Mouse (Mus musculus): Measurements from ENCODE around the gene Rpl4. TPM values are rescaled to one million over a fixed set of nuclear protein-coding genes. Genes with fewer than 3 reads are reported as not detected.
"Not testable (repeated sequence)": the region's sequence is repeated elsewhere in the genome, so short reads cannot be mapped to it uniquely, and the experiment has no call there.

The Rpl4 gene
- 100 to 1,000 TPM; 464 to 493 TPM for total RNA-seq (2021)
- long read RNA-seq, experiment 1, transcript Rpl4-202 (4 exons, 596 nt), result minor isoform, 5 of 325 reads
- long read RNA-seq, experiment 1, transcript Rpl4-201 (10 exons, 1,538 nt), result major isoform, 251 of 325 reads
- long read RNA-seq, experiment 1, partial matches to known transcripts, result 22 of 325 reads
- long read RNA-seq, experiment 1, other reads (novel, unspliced or antisense), result 47 of 325 reads
- long read RNA-seq, experiment 2, transcript Rpl4-201 (10 exons, 1,538 nt), result major isoform, 171 of 230 reads
- long read RNA-seq, experiment 2, transcript Rpl4-202 (4 exons, 596 nt), result minor isoform, 9 of 230 reads
- long read RNA-seq, experiment 2, partial matches to known transcripts, result 49 of 230 reads
- long read RNA-seq, experiment 2, other reads (novel, unspliced or antisense), result 1 of 230 reads

DNA sequence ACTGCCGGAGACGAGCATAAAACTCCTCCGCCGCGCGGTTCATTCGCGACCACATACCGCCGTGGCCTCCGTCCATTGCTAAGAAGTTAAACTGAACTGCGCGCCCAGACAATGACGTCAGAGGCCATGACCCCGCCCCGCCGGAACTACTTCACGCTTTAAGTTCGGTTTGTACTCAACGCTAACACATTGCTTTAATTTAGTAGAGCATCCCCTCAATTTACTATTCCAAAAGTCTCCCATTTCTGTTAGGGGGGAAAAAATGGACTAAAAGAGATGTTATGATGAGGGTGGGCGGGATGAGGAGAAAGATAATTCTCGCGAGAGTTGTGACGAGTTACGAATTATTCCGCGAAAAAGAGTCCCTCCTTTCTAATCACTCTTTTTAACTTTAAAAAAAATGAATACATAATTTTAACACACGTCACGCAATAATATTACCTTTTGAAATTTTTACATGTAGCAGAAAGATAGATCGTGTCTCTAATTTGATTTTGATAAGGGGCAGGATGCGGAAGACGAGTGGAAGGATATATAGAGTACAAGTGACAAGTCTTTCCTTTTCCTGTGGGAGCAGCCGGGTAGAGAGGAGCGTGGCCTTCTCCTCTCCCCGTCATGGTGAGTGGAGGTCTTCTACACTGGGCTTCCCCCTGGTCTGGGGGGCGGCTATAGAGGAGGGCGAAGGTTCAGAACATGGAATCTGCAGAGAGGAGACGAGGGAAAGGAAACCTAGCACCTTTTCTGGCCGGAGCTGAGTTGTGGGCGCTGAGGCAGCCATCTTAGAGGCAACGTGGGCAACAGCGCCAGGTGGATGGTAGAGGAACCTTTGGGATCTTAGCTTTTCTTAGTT is at the start of gene Rpl4, which contains the start of gene Zwilch:
Gene Rpl4 (plus strand): TSS at position 560 of the 850 bp plus-strand sequence.
Gene Zwilch (minus strand): TSS at position 289 of the 850 bp plus-strand sequence.
- DNase-seq, result peak; percentile 78 to 92

- not testable (repeated sequence) for DNase-seq
Observed at GRCm38 (mm10) chr9:64124846-64125245, 48.3 kb upstream of the Rpl4 start.

- DNase-seq, result no peak
Observed at GRCm38 (mm10) chr9:64125307-64125706, 47.9 kb upstream of the Rpl4 start.

DNA sequence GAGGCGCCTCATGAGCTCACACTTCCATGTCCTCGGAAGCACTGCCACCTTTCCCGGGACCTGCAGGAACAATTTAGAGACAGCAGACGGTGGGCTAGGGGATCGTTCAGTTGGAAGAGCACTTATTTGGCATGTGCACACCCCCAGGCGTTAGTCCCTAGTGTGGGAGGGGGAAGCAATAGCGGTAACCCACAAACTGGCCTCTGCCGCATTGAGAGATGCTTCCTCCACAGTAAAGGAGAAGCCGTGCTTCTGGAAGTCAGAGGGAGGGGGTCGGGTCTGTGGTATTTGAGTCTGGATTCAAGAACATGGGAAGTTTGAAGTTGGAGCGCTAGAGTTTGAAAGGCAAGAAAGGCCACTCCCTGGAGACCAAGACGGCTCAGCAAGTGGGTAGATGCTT is 47.1 kb upstream of the Rpl4 start:
- DNase-seq, result no peak

DNA sequence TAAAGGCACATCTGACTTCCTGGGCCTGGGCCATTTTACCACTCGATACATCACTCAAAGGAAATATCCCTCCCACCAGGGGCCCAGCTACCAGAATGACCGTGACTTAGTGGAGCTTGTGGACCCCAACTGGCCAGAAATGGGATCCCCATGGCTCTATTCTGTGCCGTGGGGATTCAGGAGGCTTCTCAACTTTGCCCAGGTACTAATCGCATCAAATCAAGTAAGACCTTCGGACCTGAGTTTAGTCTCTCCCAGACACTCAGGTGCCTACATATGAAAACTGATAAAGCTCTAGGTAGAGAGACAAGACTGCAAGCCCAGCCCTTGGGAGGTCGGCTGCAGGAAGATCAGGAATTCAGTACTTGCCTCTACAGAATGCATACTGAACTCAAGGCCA is 41.6 kb upstream of the Rpl4 start:
- no peak for DNase-seq

DNA sequence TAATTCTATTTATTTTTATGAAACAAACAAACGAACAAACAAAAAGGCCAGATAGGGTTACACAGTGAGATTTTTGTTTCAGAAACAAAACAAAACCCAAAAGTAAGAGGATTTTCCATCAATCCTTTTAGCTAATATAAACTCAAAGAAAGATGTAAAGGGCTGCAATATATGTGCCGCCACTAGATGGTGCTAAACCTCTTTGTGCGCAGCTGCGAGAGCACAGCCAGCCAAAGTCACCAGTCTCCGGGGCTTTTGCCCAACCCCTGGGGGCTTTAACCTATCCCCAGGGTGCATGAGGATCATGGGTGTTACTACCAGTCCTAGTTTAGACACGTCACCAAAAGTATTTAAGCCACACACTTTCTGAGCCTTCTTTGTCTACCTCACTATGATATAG is 34.3 kb upstream of the Rpl4 start:
- peak; percentile 47 to 78 for DNase-seq

DNA sequence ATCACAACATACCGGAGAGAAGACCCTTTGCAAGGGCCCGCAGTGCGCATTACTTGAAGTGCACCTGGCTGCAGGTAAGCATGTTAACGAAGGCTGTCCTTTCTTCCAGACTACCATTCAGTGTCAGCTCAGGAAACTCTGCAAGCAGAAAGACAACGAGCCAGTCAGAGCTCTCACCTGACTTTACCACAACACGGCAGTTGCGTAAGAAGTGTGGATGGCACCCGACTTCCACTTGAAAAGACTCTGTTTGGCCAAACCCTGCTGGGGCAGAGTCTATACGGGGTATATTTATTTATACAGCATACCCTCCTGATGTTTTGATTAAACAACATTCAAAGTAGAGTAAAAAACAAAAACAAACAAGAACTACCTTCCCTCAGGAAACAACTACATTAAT is 33.3 kb upstream of the Rpl4 start:
- DNase-seq, result no peak

DNA sequence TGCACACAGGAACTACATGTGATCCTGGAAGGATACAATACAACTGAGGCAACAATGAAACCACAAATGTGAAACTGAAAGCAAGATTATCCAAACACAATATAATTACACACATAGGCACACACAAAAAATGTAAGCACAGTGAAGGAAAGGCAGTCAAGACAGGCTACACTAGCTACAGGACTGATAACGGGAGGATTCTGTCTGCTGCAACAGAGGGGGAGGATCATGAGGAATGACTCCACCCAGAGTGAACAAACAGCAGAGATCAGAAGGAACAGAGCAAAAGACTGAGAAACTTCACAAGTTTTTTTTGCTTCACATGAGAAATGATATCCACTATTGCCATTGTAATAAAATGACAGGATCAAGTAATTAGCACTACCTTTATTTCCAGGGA is 16.5 kb upstream of the Rpl4 start:
- DNase-seq, result no peak

DNA sequence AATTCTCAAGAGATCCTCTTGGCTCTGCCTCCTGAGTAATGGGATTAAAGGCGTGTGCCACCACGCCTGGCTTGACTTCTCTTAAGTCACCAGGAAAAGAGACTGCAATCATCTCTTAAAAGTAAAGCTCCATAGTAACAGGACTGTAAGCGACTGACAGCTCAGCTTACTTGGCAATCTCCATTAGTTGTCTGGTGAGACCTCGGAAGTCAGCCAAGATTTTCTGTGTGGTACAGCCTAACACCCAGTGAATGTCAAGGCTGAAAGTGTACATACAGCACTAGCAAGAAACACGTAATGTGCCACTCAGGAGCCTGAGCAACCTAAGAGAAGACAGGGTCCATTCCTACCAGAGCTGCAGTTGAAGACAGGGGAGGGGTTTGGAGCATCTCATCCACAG is 12.7 kb upstream of the Rpl4 start:
- no peak for DNase-seq

DNA sequence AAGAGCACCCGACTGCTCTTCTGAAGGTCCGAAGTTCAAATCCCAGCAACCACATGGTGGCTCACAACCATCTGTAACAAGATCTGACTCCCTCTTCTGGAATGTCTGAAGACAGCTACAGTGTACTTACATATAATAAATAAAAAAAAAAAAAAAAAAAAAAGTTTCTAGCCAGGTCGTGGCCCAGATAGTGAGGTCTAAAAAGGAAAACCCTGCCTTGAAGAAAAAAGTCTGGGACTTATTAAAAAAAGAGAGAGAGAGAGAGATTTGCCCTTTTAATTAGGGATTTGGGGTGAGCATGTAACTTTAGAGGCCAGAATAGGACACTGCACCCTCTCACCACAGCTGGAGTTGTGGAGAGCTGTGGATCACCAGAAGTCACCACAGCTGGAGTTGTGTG is 3.2 kb upstream of the Rpl4 start:
- not testable (repeated sequence) for DNase-seq

GRCm38 (mm10) chr9:64172145-64172815 is 895 bp upstream of the Rpl4 start:
- DNase-seq, result no peak

- no peak for DNase-seq
Observed at GRCm38 (mm10) chr9:64173666-64174220, 568 bp downstream of the Rpl4 start.

GRCm38 (mm10) chr9:64174341-64174740 is 1.2 kb downstream of the Rpl4 start:
- DNase-seq, result no peak

DNA sequence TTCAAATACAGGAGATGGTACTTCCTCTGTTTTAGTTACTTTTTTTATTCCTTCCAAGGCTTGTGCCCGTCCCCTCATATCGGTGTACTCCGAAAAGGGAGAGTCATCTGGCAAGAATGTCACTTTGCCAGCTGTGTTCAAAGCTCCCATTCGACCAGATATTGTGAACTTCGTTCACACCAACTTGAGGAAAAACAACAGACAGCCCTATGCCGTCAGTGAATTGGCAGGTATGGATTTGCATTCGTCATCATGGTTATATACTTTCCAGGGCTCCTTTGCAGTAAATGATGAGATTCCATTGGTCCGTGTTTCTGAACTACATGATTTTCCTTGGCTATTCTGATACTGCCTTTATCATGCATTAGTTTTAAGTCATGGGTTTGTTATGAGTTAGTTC is 1.6 kb downstream of the Rpl4 start:
- no peak for DNase-seq

- DNase-seq, result no peak
Observed at GRCm38 (mm10) chr9:64175378-64175777, 2.2 kb downstream of the Rpl4 start.

- DNase-seq, result no peak
Observed at GRCm38 (mm10) chr9:64178610-64178973, 5.4 kb downstream of the Rpl4 start.

GRCm38 (mm10) chr9:64178974-64179646 is 5.9 kb downstream of the Rpl4 start, which contains the start of gene Snapc5:
Snapc5 (plus strand) TSS chr9:64179274.
- peak; percentile 90 to 93 for DNase-seq

DNA sequence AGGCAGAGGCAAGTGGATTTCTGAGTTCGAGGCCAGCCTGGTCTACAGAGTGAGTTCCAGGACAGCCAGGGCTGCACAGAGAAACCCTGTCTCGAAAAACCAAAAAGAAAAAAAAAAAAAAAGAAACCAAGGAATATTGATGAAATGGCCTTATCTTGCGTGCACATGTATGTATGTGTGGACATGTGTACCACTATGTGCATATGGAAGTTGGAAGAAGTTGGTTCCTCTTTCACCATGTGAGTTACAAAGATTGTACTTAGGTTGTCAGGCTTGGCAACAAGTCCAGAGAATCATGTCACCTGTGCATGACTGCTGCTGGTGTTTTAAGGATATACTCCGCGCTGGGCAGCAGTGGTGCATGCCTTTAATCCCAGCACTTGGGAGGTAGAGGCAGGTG is 10.1 kb downstream of the Rpl4 start:
- not testable (repeated sequence) for DNase-seq

DNA sequence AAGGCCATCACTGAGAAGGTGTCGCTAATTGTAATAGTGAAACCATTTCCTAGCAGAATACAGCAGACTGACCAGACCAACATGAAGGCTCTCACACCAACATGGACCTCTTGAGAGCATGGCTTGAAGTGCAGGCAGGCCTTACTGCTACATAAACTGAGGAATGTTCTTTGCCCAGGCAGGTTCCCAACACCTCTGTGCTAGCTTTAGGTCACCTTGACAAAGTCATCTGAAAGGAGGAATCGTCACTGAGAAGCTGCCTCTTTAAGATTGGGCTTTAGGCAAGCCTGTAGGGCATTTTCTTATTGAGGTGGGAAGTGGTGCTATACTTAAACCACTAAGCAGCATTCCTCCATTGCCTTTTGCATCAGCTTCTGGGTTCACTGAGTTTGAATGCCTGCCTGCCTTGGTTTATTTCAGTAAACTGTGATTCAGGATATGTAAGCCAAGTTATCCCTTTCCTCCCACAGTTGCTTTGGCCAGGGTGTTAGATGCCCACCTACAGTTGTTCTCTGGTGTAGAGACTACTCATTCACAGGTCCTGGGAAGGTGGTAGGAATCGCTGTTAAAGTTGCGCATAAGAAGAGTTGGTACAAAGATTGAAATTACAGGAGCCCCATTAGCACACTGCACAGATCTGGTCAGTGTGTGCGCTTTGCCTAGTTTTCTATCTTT is 11.1 kb downstream of the Rpl4 start:
- DNase-seq, result no peak

GRCm38 (mm10) chr9:64193879-64194278 is 20.7 kb downstream of the Rpl4 start:
- no peak for DNase-seq

DNA sequence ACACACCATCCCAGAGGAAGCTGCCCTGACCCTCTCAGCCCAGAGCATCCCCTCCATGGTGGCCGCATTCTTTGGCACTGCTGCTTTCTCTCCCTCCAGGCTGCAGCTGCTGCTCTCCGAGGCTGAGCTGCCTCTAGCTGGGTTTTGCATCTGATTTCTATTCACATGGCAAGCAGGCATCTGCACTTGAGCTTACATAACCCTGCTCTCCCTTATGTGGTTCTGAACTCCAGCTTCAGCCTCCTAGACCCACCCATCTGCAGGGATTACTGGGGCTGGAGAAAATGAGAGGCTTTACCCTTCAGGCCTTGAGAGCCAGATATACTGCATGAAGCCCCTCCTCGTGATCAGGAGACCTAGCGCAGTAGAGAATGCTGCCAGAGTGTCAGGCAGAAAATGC is 22.4 kb downstream of the Rpl4 start:
- peak in 1 of 2 experiments; percentile 13 for DNase-seq

Measured in heart, adult 18-20 months (tissue).